Mouse (Mus musculus) spleen, adult 2 months (tissue): Measurements from ENCODE around the gene Tmem210.

Experiments used
- CTCF ChIP-seq: fragments of 200-500 bp; IDR thresholded peaks from 2 replicates; pipeline ENCODE4 v1.5.1; 2011; ENCODE audit warnings: mild to moderate bottlenecking, inconsistent platforms; ENCODE audit not compliant: insufficient read depth, insufficient read length, insufficient replicate concordance; ENCODE audit errors: extremely low read depth
- POLR2A ChIP-seq: fragments of 200-500 bp; IDR thresholded peaks from 2 replicates; pipeline ENCODE4 v1.6.1; 2011; ENCODE audit warnings: low read depth, low read length, inconsistent platforms

- no peak for TF ChIP-seq POLR2A
- TF ChIP-seq CTCF = no peak
These were observed 44.6 kb upstream of the Tmem210 start for GRCm38 (mm10) chr2:25243342-25243741.
